Mouse (Mus musculus) Muller cell, postnatal 12 days (primary cell): ENCODE measurements around the gene Bsnd.

Experiments used
- DNase-seq: peaks from one replicate; pipeline ENCODE4 v3.0.0-alpha.2; 2015; ENCODE audit errors: inconsistent ontology term

Gene Bsnd

DNA sequence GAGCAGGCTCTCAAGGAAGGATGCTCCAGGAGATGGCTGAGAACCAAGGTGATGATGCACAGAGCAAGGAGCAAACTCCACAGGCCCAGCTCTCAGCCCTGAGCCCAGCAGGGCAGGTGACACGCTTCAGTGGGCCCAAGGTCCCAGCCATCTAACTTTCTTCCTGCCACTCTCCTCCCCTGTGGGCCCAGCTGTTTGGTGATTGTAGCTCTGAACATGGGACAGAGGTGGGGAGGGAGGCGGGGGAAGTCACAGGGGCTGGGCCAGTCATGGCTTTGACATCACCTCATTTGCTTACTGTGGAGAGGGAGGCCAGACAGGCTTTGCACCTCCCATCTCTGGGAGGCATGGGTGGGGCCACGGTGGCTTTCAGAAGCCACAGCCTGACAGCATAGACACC, at the start of gene Bsnd:
Gene Bsnd, minus strand, starts transcription at position 168 of the 400 bp plus-strand sequence.
- no peak for DNase-seq

GRCm38 (mm10) chr4:106541491-106541890, 49.4 kb upstream of the Bsnd start:
- no peak for DNase-seq

GRCm38 (mm10) chr4:106539756-106540155, 47.7 kb upstream of the Bsnd start:
- DNase-seq = no peak

DNA sequence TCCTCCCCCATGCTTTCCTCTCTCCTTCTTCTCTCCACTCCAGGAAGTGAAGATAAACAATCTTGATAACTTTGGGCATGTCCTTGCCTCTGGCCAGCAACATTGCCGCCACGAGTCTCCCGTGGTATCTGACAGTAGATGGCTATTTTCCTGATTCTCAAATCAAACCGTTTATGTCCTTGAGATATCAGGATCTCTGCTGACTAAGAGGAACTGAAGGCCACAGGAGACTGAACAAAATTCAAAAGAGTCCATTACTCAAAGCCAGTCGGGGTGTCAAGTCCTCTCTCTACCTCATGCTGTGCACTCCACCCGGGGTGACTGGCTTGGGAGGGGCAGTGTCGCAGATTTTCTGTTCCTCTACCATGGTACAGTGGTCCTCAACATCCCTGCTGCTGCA, 42.2 kb upstream of the Bsnd start:
- DNase-seq = no peak

DNA sequence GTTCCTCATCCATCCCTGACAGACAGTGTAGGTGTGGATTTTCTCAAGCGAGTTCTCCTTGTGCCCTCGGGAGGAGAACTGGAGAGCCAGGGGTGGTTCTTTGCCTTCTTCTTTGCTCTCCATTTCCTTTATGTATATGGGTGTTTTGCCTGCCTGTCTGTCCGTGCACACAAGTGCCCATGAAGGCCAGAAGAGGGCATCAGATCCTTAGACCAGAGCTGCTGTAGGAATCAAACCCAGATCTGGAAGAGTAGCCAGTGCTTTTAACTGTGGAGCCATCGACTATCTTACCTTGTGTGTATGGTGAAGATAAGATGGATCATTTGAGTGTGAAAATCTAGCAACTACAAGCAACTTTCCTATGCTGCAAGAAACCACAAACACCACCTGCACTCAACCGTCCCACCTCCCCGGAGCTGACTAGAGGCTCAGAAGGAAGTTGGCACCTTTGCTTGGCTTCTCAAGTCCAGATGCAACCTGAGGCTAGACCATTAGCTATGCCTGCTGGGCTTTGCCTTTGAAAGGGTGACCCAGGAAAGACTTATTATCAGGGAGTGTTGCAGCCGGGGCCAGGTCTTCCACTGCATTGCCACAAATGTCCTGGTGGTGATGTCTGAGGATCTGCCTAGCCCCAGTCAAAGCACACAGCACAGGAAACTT, 41.5 kb upstream of the Bsnd start:
- no peak for DNase-seq

DNA sequence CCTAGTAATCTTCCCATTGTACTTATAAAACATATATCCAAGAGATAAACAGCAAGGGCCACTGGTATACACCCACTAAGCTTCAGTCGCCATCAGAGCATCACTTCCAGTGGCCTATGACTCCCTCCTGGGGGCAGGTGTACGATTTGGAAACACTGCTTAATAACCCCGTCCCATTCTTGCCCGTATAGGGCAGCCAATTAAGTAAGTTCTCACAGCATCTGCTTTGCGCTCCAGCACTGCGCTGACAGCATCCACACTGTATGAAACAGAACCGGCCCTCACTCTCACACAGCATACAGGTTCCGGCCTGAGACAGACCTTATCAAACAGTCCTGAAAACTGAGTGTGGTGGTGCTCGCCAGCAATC, 38.0 kb upstream of the Bsnd start:
- DNase-seq = no peak

- DNase-seq = peak; percentile 84
These were observed 37.5 kb upstream of the Bsnd start for GRCm38 (mm10) chr4:106529375-106530112.

DNA sequence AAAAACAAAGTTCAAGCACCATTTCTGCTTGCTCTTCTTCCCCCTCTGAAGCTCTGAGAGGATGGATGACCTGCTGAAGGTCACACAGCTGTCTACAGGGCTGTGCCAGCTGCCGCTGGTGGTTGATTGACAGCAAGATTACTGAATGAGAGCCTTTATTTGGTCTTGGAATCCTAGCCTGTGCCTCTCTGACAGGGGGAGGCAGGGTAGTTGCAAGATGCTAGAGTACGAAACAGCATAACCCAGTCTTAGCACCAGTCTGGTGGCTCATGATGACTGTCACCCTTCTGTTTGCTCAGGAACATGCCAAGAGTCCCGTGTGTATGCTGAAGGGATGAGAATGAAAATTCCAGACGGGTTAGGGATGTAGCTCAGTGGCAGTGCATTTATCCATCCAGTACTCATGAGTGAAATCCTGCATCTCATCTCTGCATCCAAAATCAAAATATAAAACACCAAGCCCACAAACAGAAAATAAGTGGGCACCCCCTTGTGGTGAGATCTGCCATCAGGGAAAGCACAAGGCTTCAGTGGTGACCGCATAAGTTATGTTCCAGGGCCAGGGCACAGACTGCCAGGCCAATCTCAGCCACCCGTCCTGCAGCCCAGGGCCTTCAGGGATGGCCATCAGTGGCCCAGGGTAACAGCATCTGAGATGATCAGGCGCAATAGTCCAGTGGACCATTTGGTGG, 35.9 kb upstream of the Bsnd start:
- DNase-seq = no peak

GRCm38 (mm10) chr4:106525001-106525400, 32.9 kb upstream of the Bsnd start:
- no peak for DNase-seq

- no peak for DNase-seq
These were observed 32.0 kb upstream of the Bsnd start for GRCm38 (mm10) chr4:106524131-106524530.

DNA sequence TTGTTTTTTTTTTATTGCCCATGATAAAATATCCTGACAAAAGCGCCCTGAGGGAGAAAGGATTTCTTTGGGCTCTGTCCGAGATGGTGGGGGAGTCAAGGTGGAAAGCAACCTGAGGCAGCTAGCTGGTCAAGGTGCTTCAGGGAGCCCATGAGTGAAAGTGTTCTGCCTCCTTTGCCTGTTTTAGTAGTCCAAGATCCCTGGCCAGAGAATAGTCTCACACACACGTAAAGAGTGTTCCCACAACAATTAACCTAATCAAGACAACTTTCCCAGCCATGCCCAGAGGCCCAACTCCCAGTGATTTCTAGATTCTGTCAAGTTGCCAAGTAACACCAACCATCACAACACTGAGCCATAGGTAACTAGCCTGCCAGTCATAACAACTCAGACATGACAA, 30.5 kb upstream of the Bsnd start:
- DNase-seq = no peak

- no peak for DNase-seq
These were observed 22.5 kb upstream of the Bsnd start for GRCm38 (mm10) chr4:106514606-106515005.

GRCm38 (mm10) chr4:106509888-106510287, 17.8 kb upstream of the Bsnd start:
- DNase-seq = no peak

GRCm38 (mm10) chr4:106505453-106506058, 13.5 kb upstream of the Bsnd start:
- DNase-seq = no peak

DNA sequence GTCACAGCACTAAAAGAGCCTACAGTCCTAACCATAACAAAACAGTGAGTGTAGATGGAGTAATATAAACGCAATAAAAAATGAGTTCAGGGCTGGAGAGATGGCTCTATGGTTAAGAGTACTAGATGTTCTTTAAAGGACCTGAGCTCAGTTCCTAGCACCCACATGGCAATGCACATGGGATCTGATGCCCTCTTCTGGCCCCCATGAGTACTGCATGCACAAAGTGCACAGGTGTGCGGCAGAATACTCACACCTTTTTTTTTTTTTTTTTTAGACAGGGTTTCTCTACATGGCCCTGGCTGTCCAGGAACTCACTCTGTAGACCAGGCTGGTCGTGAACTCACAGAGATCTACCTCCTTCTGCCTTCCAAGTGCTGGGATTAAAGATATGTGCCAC, 11.5 kb upstream of the Bsnd start:
- DNase-seq = no peak

GRCm38 (mm10) chr4:106500066-106500465, 8.0 kb upstream of the Bsnd start:
- DNase-seq = no peak

DNA sequence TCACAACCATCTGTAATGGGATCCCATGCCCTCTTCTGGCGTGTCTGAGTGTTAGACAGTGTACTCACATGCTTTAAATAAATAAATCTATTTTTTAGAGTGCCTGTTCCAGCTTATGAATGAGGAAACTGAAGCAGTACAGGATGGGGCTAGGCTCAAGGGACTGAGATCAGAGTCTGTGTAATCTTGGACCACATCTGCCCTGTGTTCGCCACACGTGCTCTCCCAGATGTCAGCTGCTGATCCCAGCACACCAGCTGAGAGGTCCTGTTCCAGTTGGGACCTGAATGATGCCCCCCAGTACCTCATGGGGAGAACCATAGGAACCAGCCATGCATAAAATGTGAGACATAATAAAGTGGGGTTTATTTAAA, 6.4 kb upstream of the Bsnd start:
- no peak for DNase-seq

DNA sequence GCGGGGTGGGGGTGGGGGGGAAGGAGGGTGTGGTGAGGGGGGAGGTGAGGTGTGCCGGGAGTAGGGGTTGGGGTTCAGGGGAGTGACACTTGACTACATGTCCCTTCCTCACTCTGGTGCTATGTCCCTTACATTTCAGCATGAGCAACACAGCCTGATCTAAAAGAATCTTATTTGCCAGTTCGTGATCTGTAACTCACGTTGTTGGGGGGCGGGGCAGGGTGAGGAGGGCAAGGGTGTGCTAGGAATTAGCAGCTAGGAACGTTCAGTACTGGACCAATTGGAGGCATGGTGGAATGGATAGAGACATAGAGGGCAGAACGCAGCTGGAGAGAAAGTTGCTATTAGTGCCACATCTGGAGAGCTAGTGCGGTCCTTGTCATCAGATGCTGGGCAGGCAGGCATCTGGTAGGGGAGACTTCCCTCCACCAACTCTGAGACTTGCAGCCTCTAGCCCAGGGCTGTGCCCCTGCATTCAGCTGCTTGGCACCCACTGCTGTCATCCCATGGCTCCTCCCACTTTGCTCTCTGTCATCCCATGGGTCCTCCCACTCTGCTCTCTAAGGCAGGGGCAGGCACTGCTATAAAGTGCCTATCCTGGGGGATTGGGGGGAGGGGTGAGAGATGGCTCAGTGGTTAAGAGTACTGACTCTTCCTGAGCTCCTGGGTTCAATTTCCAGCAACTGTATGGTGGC, 5.8 kb upstream of the Bsnd start:
- DNase-seq = no peak

DNA sequence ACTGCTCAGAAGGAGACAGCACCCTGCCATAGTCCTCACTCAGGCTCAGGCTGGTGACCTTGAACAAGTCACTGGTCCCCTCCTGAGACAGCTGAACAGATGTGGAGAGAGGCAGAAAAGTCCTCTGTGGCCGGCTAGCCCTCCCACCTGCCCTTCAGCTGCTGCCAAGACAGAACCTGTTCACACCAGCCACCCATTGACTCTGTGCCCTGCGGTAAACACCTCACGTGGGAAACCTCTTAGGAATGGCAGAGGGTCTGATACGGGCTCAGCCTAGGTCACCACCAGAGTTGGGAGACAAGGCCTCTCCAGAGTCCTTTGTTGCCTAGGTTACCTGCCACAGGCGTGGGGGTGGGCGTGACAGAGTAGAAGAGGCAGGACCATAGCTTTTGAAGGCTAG, 4.8 kb upstream of the Bsnd start:
- no peak for DNase-seq

GRCm38 (mm10) chr4:106493639-106494038, 1.6 kb upstream of the Bsnd start:
- no peak for DNase-seq

DNA sequence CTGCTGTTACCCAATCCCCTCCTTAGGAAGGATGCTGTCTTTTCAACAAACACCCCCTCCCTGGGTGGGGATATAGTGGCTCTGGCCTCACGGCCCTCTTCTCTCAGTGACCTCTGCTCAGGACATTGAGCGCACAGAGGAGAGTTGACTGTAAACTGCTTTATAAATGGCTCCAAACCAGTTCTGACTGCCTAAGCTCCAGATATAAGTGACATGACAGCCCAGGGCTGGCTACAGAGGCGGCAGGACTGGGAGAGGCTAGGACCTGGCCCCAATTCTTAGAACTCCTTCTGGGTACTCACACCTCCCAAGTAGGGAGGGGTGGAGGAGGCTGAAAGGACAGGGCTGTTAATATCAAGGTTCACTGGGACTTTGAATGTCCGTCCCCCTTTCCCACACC, 1.5 kb downstream of the Bsnd start:
- no peak for DNase-seq

DNA sequence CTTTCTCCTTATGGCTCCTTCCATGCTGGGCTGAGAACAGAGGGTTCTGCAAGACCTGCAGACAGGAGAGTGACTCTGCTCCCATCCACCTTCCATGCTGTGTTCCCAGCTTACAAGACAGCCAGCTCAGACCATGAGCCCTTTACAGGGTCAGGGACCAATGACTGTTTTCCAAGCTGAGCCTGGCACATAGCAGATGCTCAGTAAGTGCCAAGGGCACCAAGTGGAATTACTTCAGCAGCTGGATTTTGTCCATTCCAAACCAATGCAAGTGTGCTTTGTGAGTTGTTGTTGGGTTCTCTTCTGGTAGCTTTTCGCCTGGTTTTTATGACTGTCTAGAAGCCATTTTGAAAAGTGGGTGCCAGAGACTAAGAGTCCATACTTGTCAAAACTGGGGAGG, 8.3 kb downstream of the Bsnd start:
- no peak for DNase-seq
